Mouse (Mus musculus): ENCODE measurements at regions not wholly inside any gene's neighbourhood (a gene's known extent, or its start where the extent isn't known, plus 50 kb on each side); places are given as distances from the start of the nearest gene placed in this dataset.

DNA sequence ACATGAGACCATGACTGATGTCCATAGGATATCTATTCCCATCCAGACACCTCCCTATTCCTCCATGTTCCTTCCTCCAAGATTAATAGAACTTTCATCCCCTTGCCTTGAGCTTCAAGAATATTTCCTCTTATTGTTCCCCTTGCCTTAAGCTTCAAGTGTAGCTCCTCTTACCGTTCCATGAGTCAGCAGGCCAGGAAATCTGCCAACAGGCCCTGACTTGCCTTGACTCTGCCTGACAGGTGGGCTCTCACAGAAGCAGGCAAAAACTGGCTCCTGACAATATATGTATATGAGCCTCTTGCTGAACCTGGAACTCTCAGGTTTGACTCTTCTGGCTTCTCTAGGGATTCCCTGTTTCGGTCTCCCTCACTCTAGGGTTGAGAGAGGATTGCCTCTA, 180.7 kb upstream of the Rhobtb1 start:
- Histone ChIP-seq H3K27me3 (ENCODE audit: control insufficient read depth, insufficient read depth, low read length) (no peaks in the 10 kb centered on the region), H3K36me3 (ENCODE audit: control insufficient read depth, insufficient read depth, low read length) (no peaks in the 10 kb centered on the region), H3K9ac (ENCODE audit: low read length) (no peak overlapping the region), H3K27ac (ENCODE audit: low read depth, low read length) (no peak overlapping the region), H3K4me3 (ENCODE audit: low read depth, low read length) (no peak overlapping the region), H3K9me3 (ENCODE audit: control insufficient read depth, low read length) (no peaks in the 10 kb centered on the region), H3K4me2 (ENCODE audit: low read depth, low read length, severe bottlenecking) (no peak overlapping the region), H3K4me1 (replicated peaks; ENCODE audit: control insufficient read depth, insufficient read depth, low read length) (no peaks in the 10 kb centered on the region)
- WGBS, result 85% methylated on average over 2 of the region's 2 CpGs
- DNase-seq (ENCODE audit: low spot score) (no peak), ATAC-seq (replicated peaks; ENCODE audit: low FRiP score) (no peak)

DNA sequence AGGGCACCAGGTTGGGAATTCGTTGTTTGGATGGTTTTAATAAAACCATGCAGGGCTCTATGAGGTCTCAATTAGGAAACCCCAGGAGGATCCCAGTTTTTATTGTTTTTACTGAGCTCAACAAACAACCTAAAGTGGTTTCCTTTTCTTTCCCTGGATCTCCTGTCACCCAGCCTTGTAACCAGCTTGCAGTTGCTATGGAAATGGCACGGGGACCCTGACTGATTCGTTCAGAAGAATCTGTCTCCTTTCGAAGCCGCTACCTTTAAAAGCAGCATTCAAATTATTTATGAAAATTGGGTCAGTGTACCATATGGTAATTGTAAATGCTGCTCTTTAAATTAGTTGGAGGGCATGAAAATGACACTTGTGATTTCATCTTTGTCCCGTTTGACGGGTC, 176.5 kb upstream of the Rhobtb1 start:
- Histone ChIP-seq H3K9me3 (ENCODE audit: control insufficient read depth, low read length) (no peaks in the 10 kb centered on the region), H3K4me1 (replicated peaks; ENCODE audit: control insufficient read depth, insufficient read depth, low read length) (no peaks in the 10 kb centered on the region), H3K4me3 (ENCODE audit: low read depth, low read length) (no peak overlapping the region), H3K27me3 (ENCODE audit: control insufficient read depth, insufficient read depth, low read length) (no peaks in the 10 kb centered on the region), H3K9ac (ENCODE audit: low read length) (no peak overlapping the region), H3K4me2 (ENCODE audit: low read depth, low read length, severe bottlenecking) (no peak overlapping the region), H3K36me3 (ENCODE audit: control insufficient read depth, insufficient read depth, low read length) (no peaks in the 10 kb centered on the region), H3K27ac (ENCODE audit: low read depth, low read length) (no peak overlapping the region)
- 73% methylated on average over 7 of the region's 7 CpGs for WGBS
- ATAC-seq (replicated peaks; ENCODE audit: low FRiP score) (no peak), DNase-seq (ENCODE audit: low spot score) (no peak)

DNA sequence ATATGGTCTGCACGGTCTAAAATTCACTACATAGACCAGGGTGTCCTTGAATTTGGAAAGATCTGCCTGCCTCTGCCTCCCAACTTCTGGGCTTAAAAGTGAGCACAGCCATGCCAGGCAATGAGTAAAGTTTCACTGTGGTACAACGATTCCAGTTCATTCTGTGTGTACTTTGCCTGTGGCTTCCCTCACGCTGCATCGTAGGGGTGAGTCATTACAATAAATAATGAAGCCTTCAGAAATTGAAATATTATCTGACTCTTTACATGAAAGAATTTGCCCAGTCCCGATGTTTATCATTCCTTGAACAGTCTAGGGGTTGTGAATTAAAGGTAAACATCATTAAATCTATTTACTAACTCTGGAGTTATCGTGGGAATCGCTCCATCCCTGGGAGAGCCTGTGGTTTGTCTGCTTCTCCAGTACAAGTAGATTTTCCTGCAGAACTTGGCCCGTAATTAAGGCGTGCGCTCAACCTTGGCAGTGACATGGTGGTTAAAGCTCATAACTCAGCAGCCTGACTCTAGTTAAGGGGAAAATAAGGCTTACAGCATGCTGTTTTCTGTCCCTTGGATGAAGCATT, 174.7 kb upstream of the Rhobtb1 start:
- Histone ChIP-seq H3K4me1 (replicated peaks; ENCODE audit: control insufficient read depth, insufficient read depth, low read length) (no peaks in the 10 kb centered on the region), H3K36me3 (ENCODE audit: control insufficient read depth, insufficient read depth, low read length) (no peaks in the 10 kb centered on the region), H3K9ac (ENCODE audit: low read length) (no peak overlapping the region), H3K27me3 (ENCODE audit: control insufficient read depth, insufficient read depth, low read length) (no peaks in the 10 kb centered on the region), H3K27ac (ENCODE audit: low read depth, low read length) (no peak overlapping the region), H3K9me3 (ENCODE audit: control insufficient read depth, low read length) (no peaks in the 10 kb centered on the region), H3K4me2 (ENCODE audit: low read depth, low read length, severe bottlenecking) (no peak overlapping the region), H3K4me3 (ENCODE audit: low read depth, low read length) (no peak overlapping the region)
- no peak for ATAC-seq (replicated peaks; ENCODE audit: low FRiP score)
- 91% methylated on average over 10 of the region's 10 CpGs for WGBS
- DNase-seq (ENCODE audit: low spot score), result no peak

DNA sequence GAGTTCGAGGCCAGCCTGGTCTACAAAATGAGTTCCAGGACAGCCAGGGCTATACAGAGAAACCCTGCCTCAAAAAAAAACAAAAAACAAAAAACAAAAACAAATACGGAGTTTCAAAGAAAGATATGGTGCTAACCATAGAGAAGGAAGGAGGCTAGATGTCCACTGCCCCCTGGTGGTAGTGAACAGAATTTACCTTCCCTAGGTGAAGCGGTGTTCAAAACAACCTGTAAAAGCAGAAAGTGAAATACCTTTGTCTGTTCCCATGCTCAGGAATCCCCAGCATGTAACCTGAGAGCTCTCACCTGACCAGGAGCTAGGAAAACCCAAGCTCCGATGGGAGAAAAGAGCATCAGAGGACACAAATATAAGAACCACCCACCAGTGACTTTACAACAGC, 173.1 kb upstream of the Rhobtb1 start:
- H3K9me3 ChIP-seq (ENCODE audit: control insufficient read depth, low read length), result no peaks in the 10 kb centered on the region
- 73% methylated on average over 4 of the region's 4 CpGs for WGBS
- no peak overlapping the region for H3K27ac ChIP-seq (ENCODE audit: low read depth, low read length)
- no peak overlapping the region for H3K4me3 ChIP-seq (ENCODE audit: low read depth, low read length)
- no peaks in the 10 kb centered on the region for H3K36me3 ChIP-seq (ENCODE audit: control insufficient read depth, insufficient read depth, low read length)
- H3K9ac ChIP-seq (ENCODE audit: low read length), result no peak overlapping the region
- no peak overlapping the region for H3K4me2 ChIP-seq (ENCODE audit: low read depth, low read length, severe bottlenecking)
- no peaks in the 10 kb centered on the region for H3K4me1 ChIP-seq (replicated peaks; ENCODE audit: control insufficient read depth, insufficient read depth, low read length)
- no peak for DNase-seq (ENCODE audit: low spot score)
- ATAC-seq (replicated peaks; ENCODE audit: low FRiP score), result no peak
- H3K27me3 ChIP-seq (ENCODE audit: control insufficient read depth, insufficient read depth, low read length), result no peaks in the 10 kb centered on the region

DNA sequence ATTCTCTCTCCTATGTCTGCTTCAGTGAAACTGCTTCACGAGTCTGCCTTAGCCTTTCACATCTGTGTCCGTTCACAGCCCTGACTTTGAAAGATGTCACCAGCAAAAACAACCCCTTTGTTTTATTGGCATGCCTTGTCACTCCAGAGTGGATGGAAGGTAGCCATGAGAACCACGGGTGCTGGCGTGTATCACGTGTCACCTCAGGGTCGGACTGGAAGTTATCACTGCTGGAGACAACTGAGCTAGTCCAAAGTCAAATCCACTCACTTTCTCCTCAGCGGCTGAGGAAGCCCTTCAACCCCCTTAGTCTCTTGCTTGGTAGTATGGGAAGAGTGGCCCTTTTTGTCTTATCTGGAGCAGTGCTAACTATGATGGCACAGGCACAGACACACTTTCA, 171.3 kb upstream of the Rhobtb1 start:
- WGBS, result 88% methylated on average over 7 of the region's 7 CpGs
- Histone ChIP-seq H3K27me3 (ENCODE audit: control insufficient read depth, insufficient read depth, low read length) (no peaks in the 10 kb centered on the region), H3K4me1 (replicated peaks; ENCODE audit: control insufficient read depth, insufficient read depth, low read length) (no peaks in the 10 kb centered on the region), H3K9me3 (ENCODE audit: control insufficient read depth, low read length) (no peaks in the 10 kb centered on the region), H3K27ac (ENCODE audit: low read depth, low read length) (no peak overlapping the region), H3K4me2 (ENCODE audit: low read depth, low read length, severe bottlenecking) (no peak overlapping the region), H3K4me3 (ENCODE audit: low read depth, low read length) (no peak overlapping the region), H3K36me3 (ENCODE audit: control insufficient read depth, insufficient read depth, low read length) (no peaks in the 10 kb centered on the region), H3K9ac (ENCODE audit: low read length) (no peak overlapping the region)
- DNase-seq (ENCODE audit: low spot score), result no peak
- no peak for ATAC-seq (replicated peaks; ENCODE audit: low FRiP score)

DNA sequence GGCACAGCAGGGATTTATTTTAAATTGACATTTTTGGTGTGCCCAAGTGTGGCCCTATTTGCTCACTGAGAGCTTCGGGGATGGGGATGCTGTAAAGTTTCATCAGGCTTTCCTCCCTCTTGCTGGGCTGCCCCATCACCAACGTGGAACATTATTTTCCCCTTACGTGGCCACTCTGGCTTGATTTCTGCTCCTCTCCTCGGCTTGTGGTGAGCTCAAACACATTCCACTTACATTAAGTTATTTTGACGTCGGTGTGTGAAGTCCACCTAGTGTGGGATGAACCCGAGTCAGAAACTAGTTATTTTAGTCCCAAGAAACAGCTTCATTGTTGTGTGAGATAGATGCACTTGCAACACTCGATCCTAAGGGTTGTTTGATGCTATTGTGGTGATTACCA, 168.9 kb upstream of the Rhobtb1 start:
- Histone ChIP-seq H3K4me2 (ENCODE audit: low read depth, low read length, severe bottlenecking) (no peak overlapping the region), H3K27me3 (ENCODE audit: control insufficient read depth, insufficient read depth, low read length) (no peaks in the 10 kb centered on the region), H3K4me1 (replicated peaks; ENCODE audit: control insufficient read depth, insufficient read depth, low read length) (no peaks in the 10 kb centered on the region), H3K9me3 (ENCODE audit: control insufficient read depth, low read length) (no peaks in the 10 kb centered on the region), H3K36me3 (ENCODE audit: control insufficient read depth, insufficient read depth, low read length) (no peaks in the 10 kb centered on the region), H3K9ac (ENCODE audit: low read length) (no peak overlapping the region), H3K4me3 (ENCODE audit: low read depth, low read length) (no peak overlapping the region), H3K27ac (ENCODE audit: low read depth, low read length) (no peak overlapping the region)
- no peak for DNase-seq (ENCODE audit: low spot score)
- WGBS, result 87% methylated on average over 8 of the region's 8 CpGs
- ATAC-seq (replicated peaks; ENCODE audit: low FRiP score), result no peak

DNA sequence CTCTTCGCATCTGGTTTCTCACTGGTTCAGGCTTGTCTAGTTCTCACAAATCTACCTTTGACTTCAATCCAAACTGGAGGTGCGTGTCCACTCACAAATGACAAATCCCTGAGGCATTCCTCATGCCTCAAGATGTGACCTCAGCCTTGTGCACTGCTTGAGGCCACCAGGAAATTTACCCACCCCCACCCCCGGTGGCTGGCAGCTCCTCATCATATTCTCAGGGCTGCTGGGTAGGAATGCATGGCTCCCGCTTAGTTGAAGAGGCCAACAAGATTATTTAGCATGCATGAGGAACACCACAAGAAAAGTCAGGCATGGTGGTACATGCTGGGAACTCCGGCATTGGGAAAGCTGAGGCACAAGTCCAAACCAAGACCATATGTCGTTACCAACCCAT, 160.7 kb upstream of the Rhobtb1 start:
- ATAC-seq (replicated peaks; ENCODE audit: low FRiP score), result no peak
- 90% methylated on average over 6 of the region's 6 CpGs for WGBS
- DNase-seq (ENCODE audit: low spot score), result no peak
- Histone ChIP-seq H3K36me3 (ENCODE audit: control insufficient read depth, insufficient read depth, low read length) (no peaks in the 10 kb centered on the region), H3K4me3 (ENCODE audit: low read depth, low read length) (no peak overlapping the region), H3K27ac (ENCODE audit: low read depth, low read length) (no peak overlapping the region), H3K4me2 (ENCODE audit: low read depth, low read length, severe bottlenecking) (no peak overlapping the region), H3K27me3 (ENCODE audit: control insufficient read depth, insufficient read depth, low read length) (no peaks in the 10 kb centered on the region), H3K4me1 (replicated peaks; ENCODE audit: control insufficient read depth, insufficient read depth, low read length) (no peaks in the 10 kb centered on the region), H3K9ac (ENCODE audit: low read length) (no peak overlapping the region), H3K9me3 (ENCODE audit: control insufficient read depth, low read length) (no peaks in the 10 kb centered on the region)

DNA sequence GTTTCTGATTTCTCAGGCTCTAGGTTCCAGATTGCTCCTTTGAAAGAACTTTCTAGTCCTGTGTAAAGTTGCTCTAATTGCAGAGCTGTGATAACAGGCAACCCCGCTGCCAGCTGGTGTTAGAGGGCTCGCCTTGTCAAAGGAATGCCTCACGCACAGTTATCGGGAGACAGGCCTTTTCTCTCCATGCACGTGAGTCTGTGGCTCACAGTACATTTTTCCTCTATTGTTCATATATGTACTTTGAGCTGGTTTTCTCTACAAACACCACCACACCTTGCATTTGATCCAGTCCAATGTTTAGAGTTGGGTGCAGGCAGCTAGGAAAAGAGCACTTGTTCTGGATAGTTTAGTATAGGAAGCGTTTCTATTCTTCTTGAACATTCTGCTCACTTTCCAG, 151.6 kb upstream of the Rhobtb1 start:
- 95% methylated on average over 6 of the region's 6 CpGs for WGBS
- no peak overlapping the region for H3K4me2 ChIP-seq (ENCODE audit: low read depth, low read length, severe bottlenecking)

DNA sequence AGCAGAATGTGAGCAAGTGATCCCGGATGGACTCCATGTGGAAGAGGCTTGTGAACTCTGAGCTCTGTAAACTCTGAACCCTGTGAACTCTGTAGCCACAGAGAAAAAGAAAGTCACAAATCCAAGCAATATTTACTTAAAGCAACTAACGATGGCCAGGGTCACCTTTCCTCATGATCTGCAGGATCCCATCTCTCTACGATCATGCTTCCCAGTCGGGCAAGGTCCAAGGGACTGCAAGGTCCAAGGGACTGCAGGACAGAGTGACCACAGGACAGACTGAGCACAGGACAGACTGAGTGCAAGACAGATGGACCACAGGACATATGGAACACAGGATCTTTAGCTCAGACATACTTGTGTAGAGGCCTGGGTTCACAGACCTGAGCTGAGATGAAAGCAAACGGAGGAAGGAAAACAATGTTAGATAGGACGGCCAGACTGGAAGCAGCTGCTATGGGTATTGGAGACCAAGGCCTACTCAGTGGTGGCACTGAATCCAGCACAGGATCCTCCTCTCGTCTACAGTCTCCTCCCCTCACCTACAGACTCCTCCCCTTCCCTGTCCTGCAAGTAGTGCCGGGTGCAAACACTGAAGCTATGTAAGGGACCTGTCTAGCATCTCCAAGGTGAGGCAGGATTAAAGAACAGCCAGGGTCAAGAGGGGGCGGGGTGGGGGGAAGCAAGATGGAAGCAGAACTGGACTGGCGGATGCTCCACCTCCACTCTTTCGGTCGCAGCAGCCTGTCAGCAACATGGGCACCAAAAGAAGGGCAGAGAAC, 149.4 kb upstream of the Rhobtb1 start:
- no peak for ATAC-seq (replicated peaks; ENCODE audit: low FRiP score)
- Histone ChIP-seq H3K4me3 (ENCODE audit: low read depth, low read length) (no peak overlapping the region), H3K27ac (ENCODE audit: low read depth, low read length) (no peak overlapping the region), H3K4me2 (ENCODE audit: low read depth, low read length, severe bottlenecking) (no peak overlapping the region), H3K4me1 (replicated peaks; ENCODE audit: control insufficient read depth, insufficient read depth, low read length) (no peaks in the 10 kb centered on the region), H3K36me3 (ENCODE audit: control insufficient read depth, insufficient read depth, low read length) (no peaks in the 10 kb centered on the region), H3K9ac (ENCODE audit: low read length) (no peak overlapping the region), H3K27me3 (ENCODE audit: control insufficient read depth, insufficient read depth, low read length) (no peaks in the 10 kb centered on the region), H3K9me3 (ENCODE audit: control insufficient read depth, low read length) (no peaks in the 10 kb centered on the region)
- DNase-seq (ENCODE audit: low spot score), result no peak
- WGBS, result 84% methylated on average over 12 of the region's 12 CpGs

More for the DNA sequence above, 151.6 kb upstream of the Rhobtb1 start:
- DNase-seq (ENCODE audit: low spot score), result no peak
- no peaks in the 10 kb centered on the region for H3K36me3 ChIP-seq (ENCODE audit: control insufficient read depth, insufficient read depth, low read length)
- H3K9ac ChIP-seq (ENCODE audit: low read length), result no peak overlapping the region
- no peak overlapping the region for H3K27ac ChIP-seq (ENCODE audit: low read depth, low read length)
- ATAC-seq (replicated peaks; ENCODE audit: low FRiP score), result no peak
- no peak overlapping the region for H3K4me3 ChIP-seq (ENCODE audit: low read depth, low read length)
- no peaks in the 10 kb centered on the region for H3K27me3 ChIP-seq (ENCODE audit: control insufficient read depth, insufficient read depth, low read length)
- no peaks in the 10 kb centered on the region for H3K4me1 ChIP-seq (replicated peaks; ENCODE audit: control insufficient read depth, insufficient read depth, low read length)
- no peaks in the 10 kb centered on the region for H3K9me3 ChIP-seq (ENCODE audit: control insufficient read depth, low read length)

Data from forebrain, embryonic 11.5 days (tissue).